Mouse (Mus musculus) lung, embryonic 16.5 days (tissue): ENCODE results near the gene Zfp961. TPM values are rescaled to one million over a fixed set of nuclear protein-coding genes. Genes with fewer than 3 reads are reported as not detected.

Experiments
- ATAC-seq: fragments of 200-750 bp; cut with Nextera tagmentation; 2 replicates; pipeline ENCODE4 v1.8.0; 2017; ENCODE audit warnings: low read depth, mild to moderate bottlenecking, moderate library complexity
- H3K27ac ChIP-seq: fragments of 300-500 bp; sonication (generic); 2 replicates; pipeline ENCODE4 v1.5.1; 2014; ENCODE audit warnings: mild to moderate bottlenecking, control low read depth, low read length
- H3K27me3 ChIP-seq: fragments of 300-500 bp; sonication (generic); 2 replicates; pipeline ENCODE4 v1.6.1; 2014; ENCODE audit warnings: low read depth, low read length, mixed read lengths; ENCODE audit not compliant: control insufficient read depth, insufficient read depth
- H3K36me3 ChIP-seq: fragments of 300-500 bp; sonication (generic); 2 replicates; pipeline ENCODE4 v1.6.1; 2014; ENCODE audit warnings: low read length; ENCODE audit not compliant: control insufficient read depth, insufficient read depth
- H3K4me1 ChIP-seq: fragments of 300-500 bp; sonication (generic); replicated peaks from 2 replicates; pipeline ENCODE4 v1.6.1; 2014; ENCODE audit warnings: low read length, mixed read lengths; ENCODE audit not compliant: control insufficient read depth, insufficient read depth
- H3K4me2 ChIP-seq: fragments of 300-500 bp; sonication (generic); 2 replicates; pipeline ENCODE4 v1.6.1; 2014; ENCODE audit warnings: low read depth, low read length, control low read depth
- H3K4me3 ChIP-seq: fragments of 300-500 bp; sonication (generic); 2 replicates; pipeline ENCODE4 v1.5.1; 2014; ENCODE audit warnings: mild to moderate bottlenecking, low read length, control low read depth
- H3K9ac ChIP-seq: fragments of 300-500 bp; sonication (generic); 2 replicates; pipeline ENCODE4 v1.6.1; 2014; ENCODE audit warnings: low read length, control low read depth
- H3K9me3 ChIP-seq: fragments of 300-500 bp; sonication (generic); 2 replicates; pipeline ENCODE4 v1.6.1; 2016; ENCODE audit warnings: low read length; ENCODE audit not compliant: control insufficient read depth
- WGBS: fragments of 180-500 bp; shearing (Covaris S2); extraction: QIAGEN DNeasy Blood & Tissue Kit; methylation state at CpG from one replicate; pipeline ENCODE4 v1.1.7; 2014; 5-methylcytosine and 5-hydroxymethylcytosine counted together
- polyA plus RNA-seq: library from polyadenylated mRNA; unstranded; fragments of >200 nt; fragmentation: Nextera tagmentation; extraction: Ambion mirVana; gene quantifications from 2 replicates; pipeline ENCODE4 v1.2.1, GENCODE M21; 2015

Gene Zfp961
- polyA plus RNA-seq, 1 experiment from 2014 or later: 24.4 TPM

GRCm38 (mm10) chr8:71974211-71974610 is 23.4 kb downstream of the Zfp961 start:
- peaks cover 2% of the 10 kb centered on the region for H3K36me3 ChIP-seq
- no peak for ATAC-seq
- H3K4me3 ChIP-seq: no peak overlapping the region
- H3K4me2 ChIP-seq: no peak overlapping the region
- H3K27me3 ChIP-seq: no peaks in the 10 kb centered on the region
- no peak overlapping the region for H3K27ac ChIP-seq
- 77% methylated on average over 3 of the region's 3 CpGs for whole genome bisulfite sequencing
- no peaks in the 10 kb centered on the region for H3K4me1 ChIP-seq
- no peaks in the 10 kb centered on the region for H3K9me3 ChIP-seq
- no peak overlapping the region for H3K9ac ChIP-seq

DNA sequence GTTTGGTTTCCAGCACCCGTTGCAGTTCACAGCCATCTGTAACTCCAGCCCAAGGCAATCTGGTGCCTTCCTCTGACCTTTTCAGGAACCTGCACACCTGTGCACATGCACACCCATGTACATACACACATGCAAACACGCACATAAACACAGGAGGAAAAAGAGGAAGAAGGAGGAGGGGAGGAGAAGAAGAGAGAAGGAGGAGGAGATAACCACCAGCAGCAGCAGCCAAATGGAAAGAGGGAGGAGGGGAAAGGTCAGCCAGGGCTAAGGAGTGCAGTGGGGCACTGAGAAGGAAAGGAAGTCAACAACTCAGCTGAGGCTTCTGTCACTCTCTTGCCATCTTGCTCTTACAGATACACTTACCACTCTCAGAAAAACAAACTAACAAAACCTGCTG is 30.2 kb downstream of the Zfp961 start:
- no peaks in the 10 kb centered on the region for H3K36me3 ChIP-seq
- H3K4me3 ChIP-seq: no peak overlapping the region
- WGBS: 29% methylated on average over 2 of the region's 2 CpGs
- no peak for ATAC-seq
- H3K4me1 ChIP-seq: no peaks in the 10 kb centered on the region
- H3K4me2 ChIP-seq: no peak overlapping the region
- H3K27me3 ChIP-seq: no peaks in the 10 kb centered on the region
- no peaks in the 10 kb centered on the region for H3K9me3 ChIP-seq
- no peak overlapping the region for H3K9ac ChIP-seq
- no peak overlapping the region for H3K27ac ChIP-seq

DNA sequence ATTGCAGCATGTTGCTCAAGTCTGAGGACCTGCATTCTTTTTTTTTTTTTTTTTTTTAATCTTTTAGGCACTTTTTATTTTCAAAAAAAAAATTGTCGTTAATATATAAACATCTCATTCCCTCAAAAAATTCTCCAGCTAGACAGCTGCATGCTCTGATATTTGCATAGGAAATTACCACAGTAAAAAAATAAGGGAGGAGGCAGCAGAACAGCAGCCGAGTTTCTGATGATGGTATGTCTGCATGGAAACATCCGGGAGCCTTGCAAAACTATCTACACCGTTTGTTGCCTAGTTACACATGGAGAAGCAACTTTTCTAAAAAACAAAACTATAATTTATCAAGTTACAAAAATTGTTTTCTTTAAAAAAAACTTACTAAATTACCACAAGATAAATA is 30.6 kb downstream of the Zfp961 start:
- no peak for ATAC-seq

DNA sequence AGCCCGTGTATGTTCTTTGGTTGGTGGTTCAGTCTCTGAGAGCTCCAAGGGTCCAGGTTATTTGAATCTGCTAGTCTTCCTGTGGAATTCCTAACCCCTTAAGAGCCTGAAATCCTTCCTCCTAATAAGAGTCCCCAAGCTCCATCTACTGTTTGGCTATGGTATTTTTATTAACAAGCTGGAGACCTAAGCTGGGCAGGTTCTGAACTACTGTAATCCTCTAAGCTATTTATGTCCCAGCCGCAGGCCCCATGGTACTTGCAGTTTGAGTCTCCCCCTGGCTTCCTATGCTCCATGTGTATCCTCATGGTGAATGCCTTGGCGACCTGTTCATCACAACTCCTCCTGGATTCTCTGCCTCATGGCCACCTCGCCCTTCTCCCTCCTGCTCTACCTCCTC is 33.8 kb downstream of the Zfp961 start:
- no peaks in the 10 kb centered on the region; the same call in 1 of the 2 replicates for H3K27me3 ChIP-seq
- ATAC-seq: peak; percentile 41; the same call in 1 of the 2 replicates

More for the DNA sequence above, 30.6 kb downstream of the Zfp961 start:
- Histone ChIP-seq H3K9me3 (no peaks in the 10 kb centered on the region), H3K36me3 (no peaks in the 10 kb centered on the region), H3K9ac (no peak overlapping the region), H3K27me3 (no peaks in the 10 kb centered on the region), H3K4me2 (no peak overlapping the region), H3K4me1 (no peaks in the 10 kb centered on the region), H3K27ac (no peak overlapping the region), H3K4me3 (no peak overlapping the region)
- WGBS: 56% methylated on average over 4 of the region's 4 CpGs

DNA sequence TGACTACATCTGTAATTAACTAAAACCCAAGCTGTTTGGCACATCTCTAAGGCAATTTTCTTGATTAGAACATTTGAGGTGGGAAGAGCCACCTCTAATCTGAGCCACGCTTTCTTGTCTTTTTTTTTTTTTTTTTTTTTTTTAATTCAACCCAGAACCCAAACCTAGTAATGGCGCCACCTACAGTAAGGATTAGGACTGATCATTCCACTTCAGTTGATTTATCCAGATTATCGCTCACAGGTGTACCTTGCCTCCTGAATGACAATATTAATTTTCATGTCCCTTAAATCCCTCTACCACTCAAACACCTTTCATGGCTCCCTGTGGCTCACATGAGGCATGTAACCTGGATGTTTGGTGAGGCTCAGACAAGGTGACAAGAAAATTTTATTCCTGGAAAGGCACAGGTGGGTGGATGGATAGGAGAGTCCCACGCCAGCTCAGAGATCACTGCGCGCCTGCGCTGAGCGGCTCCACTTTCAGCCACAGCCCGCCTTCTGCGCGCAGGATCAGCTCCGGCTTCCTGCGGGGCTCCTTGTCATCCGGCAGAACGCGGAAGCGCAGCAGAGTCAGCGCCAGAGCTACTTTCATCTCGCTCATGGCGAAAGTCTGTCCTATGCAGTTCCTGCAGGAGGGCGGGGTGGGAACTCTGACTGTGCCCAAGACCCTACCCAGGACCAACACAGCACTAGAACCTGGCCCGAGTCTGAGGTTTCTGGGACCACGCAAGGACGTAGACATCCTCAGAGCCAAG is 37.5 kb downstream of the Zfp961 start:
- no peak overlapping the region for H3K27ac ChIP-seq
- no peaks in the 10 kb centered on the region for H3K4me1 ChIP-seq
- 11% methylated on average over 24 of the region's 24 CpGs for WGBS
- peak overlapping the region; percentile 64 for H3K4me2 ChIP-seq
- H3K36me3 ChIP-seq: no peaks in the 10 kb centered on the region
- peak; percentile 70; the same call in 1 of the 2 replicates for ATAC-seq
- peak overlapping the region; percentile 52 for H3K4me3 ChIP-seq
- H3K9ac ChIP-seq: peak overlapping the region; percentile 68
- no peaks in the 10 kb centered on the region; the same call in 1 of the 2 replicates for H3K27me3 ChIP-seq
- H3K9me3 ChIP-seq: no peaks in the 10 kb centered on the region

More for the DNA sequence above, 33.8 kb downstream of the Zfp961 start:
- Histone ChIP-seq H3K4me2 (no peak overlapping the region), H3K4me3 (no peak overlapping the region), H3K9me3 (no peaks in the 10 kb centered on the region), H3K4me1 (no peaks in the 10 kb centered on the region), H3K36me3 (no peaks in the 10 kb centered on the region), H3K9ac (no peak overlapping the region), H3K27ac (no peak overlapping the region)
- 54% methylated on average over 4 of the region's 4 CpGs for WGBS

- Histone ChIP-seq H3K27me3 (no peaks in the 10 kb centered on the region; the same call in 1 of the 2 replicates), H3K36me3 (no peaks in the 10 kb centered on the region), H3K27ac (no peak overlapping the region), H3K9me3 (no peaks in the 10 kb centered on the region), H3K9ac (peak overlapping the region; percentile 68), H3K4me3 (peak overlapping the region; percentile 52), H3K4me2 (peak overlapping the region; percentile 64), H3K4me1 (no peaks in the 10 kb centered on the region)
- WGBS: 48% methylated on average over 13 of the region's 13 CpGs
- ATAC-seq: 0 out of 2 replicates have a peak, but pooled peaks have one; percentile 12
Observed at GRCm38 (mm10) chr8:71988867-71989599, 38.2 kb downstream of the Zfp961 start.

GRCm38 (mm10) chr8:71999434-71999833 is 48.6 kb downstream of the Zfp961 start:
- H3K4me2 ChIP-seq: no peak overlapping the region
- H3K27me3 ChIP-seq: no peaks in the 10 kb centered on the region
- H3K4me3 ChIP-seq: no peak overlapping the region
- no peak overlapping the region for H3K9ac ChIP-seq
- ATAC-seq: no peak
- no peaks in the 10 kb centered on the region for H3K36me3 ChIP-seq
- H3K27ac ChIP-seq: no peak overlapping the region
- no peaks in the 10 kb centered on the region for H3K4me1 ChIP-seq
- WGBS: 28% methylated on average over 1 of the region's 1 CpGs
- H3K9me3 ChIP-seq: no peaks in the 10 kb centered on the region

GRCm38 (mm10) chr8:72000223-72000622 is 49.4 kb downstream of the Zfp961 start:
- Histone ChIP-seq H3K9ac (no peak overlapping the region), H3K9me3 (no peaks in the 10 kb centered on the region), H3K36me3 (no peaks in the 10 kb centered on the region), H3K27me3 (no peaks in the 10 kb centered on the region), H3K4me3 (no peak overlapping the region), H3K4me2 (no peak overlapping the region), H3K4me1 (no peaks in the 10 kb centered on the region), H3K27ac (no peak overlapping the region)
- 51% methylated on average over 3 of the region's 3 CpGs for WGBS
- ATAC-seq: no peak

DNA sequence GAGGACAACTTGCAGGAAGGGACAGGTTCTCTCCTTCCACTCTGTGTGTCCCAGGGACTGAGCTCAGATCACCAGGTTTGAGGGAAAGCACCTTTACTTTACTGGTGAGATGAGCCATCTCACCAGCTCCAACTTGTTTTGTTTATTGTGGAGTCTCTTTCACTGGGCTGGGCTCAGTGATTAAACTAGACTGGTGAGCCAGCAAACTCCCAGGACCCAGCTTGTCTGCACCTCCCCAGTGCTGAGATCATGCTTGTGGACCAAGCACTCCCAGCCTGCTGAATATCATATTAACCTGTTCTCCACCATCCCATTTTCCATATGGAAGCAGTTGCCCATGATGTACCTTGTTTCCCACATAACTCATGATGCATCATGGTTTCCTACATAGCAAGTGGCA is 52.1 kb downstream of the Zfp961 start:
- Histone ChIP-seq H3K9me3 (no peaks in the 10 kb centered on the region), H3K4me3 (no peak overlapping the region), H3K4me1 (no peaks in the 10 kb centered on the region), H3K27me3 (no peaks in the 10 kb centered on the region), H3K9ac (no peak overlapping the region), H3K36me3 (no peaks in the 10 kb centered on the region), H3K4me2 (no peak overlapping the region), H3K27ac (no peak overlapping the region)
- no peak for ATAC-seq
